Mouse (Mus musculus): ENCODE data around the gene Kcnk10.

The Kcnk10 gene

GRCm38 (mm10) chr12:98571896-98572680, 6.0 kb downstream of the Kcnk10 start:
- DNase-seq: peak; percentile 75

GRCm38 (mm10) chr12:98569380-98569779, 8.7 kb downstream of the Kcnk10 start:
- DNase-seq: no peak

- DNase-seq: no peak
Measured at GRCm38 (mm10) chr12:98567877-98568276, 10.2 kb downstream of the Kcnk10 start.

GRCm38 (mm10) chr12:98564383-98564782, 13.7 kb downstream of the Kcnk10 start:
- DNase-seq: no peak

- no peak for DNase-seq
Measured at GRCm38 (mm10) chr12:98563261-98563660, 14.8 kb downstream of the Kcnk10 start.

- DNase-seq: no peak
Measured at GRCm38 (mm10) chr12:98562341-98562977, 15.7 kb downstream of the Kcnk10 start.

- DNase-seq: no peak
Measured at GRCm38 (mm10) chr12:98560038-98560437, 18.1 kb downstream of the Kcnk10 start.

GRCm38 (mm10) chr12:98557013-98557677, 21.0 kb downstream of the Kcnk10 start:
- no peak for DNase-seq

GRCm38 (mm10) chr12:98549981-98550380, 28.1 kb downstream of the Kcnk10 start:
- DNase-seq: peak; percentile 79

- DNase-seq: peak; percentile 91
Measured at GRCm38 (mm10) chr12:98548141-98548540, 30.0 kb downstream of the Kcnk10 start.

GRCm38 (mm10) chr12:98545875-98546274, 32.2 kb downstream of the Kcnk10 start:
- DNase-seq: peak; percentile 87

- DNase-seq: no peak
Measured at GRCm38 (mm10) chr12:98545251-98545560, 32.9 kb downstream of the Kcnk10 start.

- no peak for DNase-seq
Measured at GRCm38 (mm10) chr12:98544545-98545250, 33.4 kb downstream of the Kcnk10 start.

- DNase-seq: no peak
Measured at GRCm38 (mm10) chr12:98536760-98537159, 41.4 kb downstream of the Kcnk10 start.

- DNase-seq: peak; percentile 79
Measured at GRCm38 (mm10) chr12:98536036-98536435, 42.1 kb downstream of the Kcnk10 start.

- no peak for DNase-seq
Measured at GRCm38 (mm10) chr12:98535494-98535901, 42.6 kb downstream of the Kcnk10 start.

GRCm38 (mm10) chr12:98528635-98529034, 49.5 kb downstream of the Kcnk10 start:
- DNase-seq: no peak

GRCm38 (mm10) chr12:98525361-98525760, 52.7 kb downstream of the Kcnk10 start:
- no peak for DNase-seq

- DNase-seq: no peak
Measured at GRCm38 (mm10) chr12:98524331-98525311, 53.5 kb downstream of the Kcnk10 start.

GRCm38 (mm10) chr12:98521311-98521710, 56.8 kb downstream of the Kcnk10 start:
- no peak for DNase-seq

GRCm38 (mm10) chr12:98520568-98520931, 57.6 kb downstream of the Kcnk10 start:
- no peak for DNase-seq

Data from cerebellum, adult 9-11 months (tissue).